Mouse (Mus musculus) urinary bladder, adult 18-20 months (tissue): ENCODE results near the gene Gm20661.

Experiments
- DNase-seq, 2 experiments: peaks; one replicate each; pipeline ENCODE4 v3.0.0; 2022; ENCODE audit warnings: low spot score in 2 of 2, mixed read lengths in 2 of 2

Gene Gm20661

GRCm38 (mm10) chr9:107967437-107967836, 15.4 kb upstream of the Gm20661 start:
- no peak for DNase-seq

GRCm38 (mm10) chr9:107968531-107968930, 14.3 kb upstream of the Gm20661 start:
- DNase-seq: no peak

- no peak for DNase-seq
These were observed 12.5 kb upstream of the Gm20661 start for GRCm38 (mm10) chr9:107970311-107970710.

GRCm38 (mm10) chr9:107971690-107972541, 10.9 kb upstream of the Gm20661 start:
- no peak for DNase-seq

- DNase-seq: no peak
These were observed 8.2 kb upstream of the Gm20661 start for GRCm38 (mm10) chr9:107974491-107975171.

GRCm38 (mm10) chr9:107975399-107976386, 7.2 kb upstream of the Gm20661 start, which contains the start of gene Uba7:
Uba7 (plus strand) TSS chr9:107975505.
- peak; percentile 46 to 47 for DNase-seq

- DNase-seq: no peak
These were observed 4.0 kb upstream of the Gm20661 start for GRCm38 (mm10) chr9:107978815-107979214.

GRCm38 (mm10) chr9:107981684-107982605, 913 bp upstream of the Gm20661 start:
- no peak for DNase-seq

- DNase-seq: no peak
These were observed 598 bp downstream of the Gm20661 start for GRCm38 (mm10) chr9:107983421-107983890.

- no peak for DNase-seq
These were observed 1.3 kb downstream of the Gm20661 start for GRCm38 (mm10) chr9:107984052-107984753.

- no peak for DNase-seq
These were observed 1.8 kb downstream of the Gm20661 start for GRCm38 (mm10) chr9:107984754-107985055.

GRCm38 (mm10) chr9:107985131-107986119, 2.6 kb downstream of the Gm20661 start, which contains the start of gene Inka1:
Inka1 (minus strand) TSS chr9:107985879.
- peak; percentile 83 to 86 for DNase-seq

- DNase-seq: peak; percentile 60 to 72
These were observed 3.5 kb downstream of the Gm20661 start for GRCm38 (mm10) chr9:107986376-107986775.

- no peak for DNase-seq
These were observed 5.1 kb downstream of the Gm20661 start for GRCm38 (mm10) chr9:107987950-107988349.

- no peak for DNase-seq
These were observed 9.3 kb downstream of the Gm20661 start, which contains the start of gene Cdhr4 for GRCm38 (mm10) chr9:107992197-107992596. Cdhr4 (plus strand) TSS chr9:107992497.

GRCm38 (mm10) chr9:107993013-107993412, 10.2 kb downstream of the Gm20661 start:
- no peak for DNase-seq

- DNase-seq: no peak
These were observed 11.6 kb downstream of the Gm20661 start for GRCm38 (mm10) chr9:107994464-107994863.

- no peak for DNase-seq
These were observed 12.7 kb downstream of the Gm20661 start for GRCm38 (mm10) chr9:107995513-107995912.

- no peak for DNase-seq
These were observed 13.2 kb downstream of the Gm20661 start, which contains the start of gene Gm20662 for GRCm38 (mm10) chr9:107996049-107996448. Gm20662 (plus strand) TSS chr9:107996349.
